Mouse (Mus musculus): ENCODE data around the gene Med20. TPM values are rescaled to one million over a fixed set of nuclear protein-coding genes. Genes with fewer than 3 reads are reported as not detected.
"Not testable (repeated sequence)": the region's sequence is repeated elsewhere in the genome, so short reads cannot be mapped to it uniquely, and the experiment has no call there.

The Med20 gene
- polyA plus RNA-seq, 1 experiment: 10.7 TPM

DNA sequence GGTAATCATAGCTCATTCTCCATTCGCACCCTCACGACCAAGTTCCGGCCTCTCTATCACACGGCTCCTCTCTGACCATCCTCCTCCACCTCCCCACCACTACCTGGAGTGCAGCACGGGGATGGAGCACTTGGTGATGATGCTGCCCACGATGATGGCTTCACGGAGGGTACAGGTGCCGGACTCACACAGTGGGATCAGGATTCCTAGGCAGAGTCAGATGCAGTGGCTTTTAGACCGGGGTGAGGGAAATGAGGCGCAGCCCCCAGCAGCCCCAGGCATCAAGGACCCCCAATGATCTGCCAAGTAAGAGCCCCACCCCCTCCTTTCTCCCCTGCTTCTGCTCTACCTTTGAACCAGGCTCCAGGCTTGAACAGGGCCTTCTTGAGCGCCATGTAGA is 9.1 kb upstream of the Med20 start:
- H3K4me3 ChIP-seq (ENCODE audit: insufficient read depth, low read depth, low read length): no peak overlapping the region
- H3K27ac ChIP-seq (replicated peaks; ENCODE audit: low read depth, low read length): no peak overlapping the region
- H3K4me1 ChIP-seq (ENCODE audit: control insufficient read depth, insufficient read depth, insufficient read length, low read length): peaks cover under 1% of the 10 kb centered on the region; the same call in 1 of the 2 replicates

- H3K4me3 ChIP-seq (ENCODE audit: insufficient read depth, low read depth, low read length): no peak overlapping the region
Measured at GRCm38 (mm10) chr17:47606220-47606619, 5.2 kb upstream of the Med20 start.

GRCm38 (mm10) chr17:47609182-47609581 is 2.2 kb upstream of the Med20 start:
- Histone ChIP-seq H3K4me3 (ENCODE audit: insufficient read depth, low read depth, low read length) (0 out of 2 replicates have a peak overlapping the region, but pooled peaks have one; percentile 2), H3K4me1 (ENCODE audit: control insufficient read depth, insufficient read depth, insufficient read length, low read length) (peaks cover 11% of the 10 kb centered on the region), H3K27ac (replicated peaks; ENCODE audit: low read depth, low read length) (no peak overlapping the region)

More at GRCm38 (mm10) chr17:47606220-47606619, 5.2 kb upstream of the Med20 start:
- H3K27ac ChIP-seq (replicated peaks; ENCODE audit: low read depth, low read length): no peak overlapping the region
- H3K4me1 ChIP-seq (ENCODE audit: control insufficient read depth, insufficient read depth, insufficient read length, low read length): peaks cover 3% of the 10 kb centered on the region; the same call in 1 of the 2 replicates

GRCm38 (mm10) chr17:47611661-47611982 is 240 bp downstream of the Med20 start:
- Histone ChIP-seq H3K4me3 (ENCODE audit: insufficient read depth, low read depth, low read length) (peak overlapping the region; percentile 88), H3K4me1 (ENCODE audit: control insufficient read depth, insufficient read depth, insufficient read length, low read length) (peaks cover 11% of the 10 kb centered on the region), H3K27ac (replicated peaks; ENCODE audit: low read depth, low read length) (peak overlapping the region; percentile 87)

- Histone ChIP-seq H3K4me1 (ENCODE audit: control insufficient read depth, insufficient read depth, insufficient read length, low read length) (peaks cover 11% of the 10 kb centered on the region), H3K27ac (replicated peaks; ENCODE audit: low read depth, low read length) (no peak overlapping the region), H3K4me3 (ENCODE audit: insufficient read depth, low read depth, low read length) (no peak overlapping the region)
Measured at GRCm38 (mm10) chr17:47614018-47614417, 2.6 kb downstream of the Med20 start.

GRCm38 (mm10) chr17:47616119-47616518 is 4.7 kb downstream of the Med20 start:
- H3K4me3 ChIP-seq (ENCODE audit: insufficient read depth, low read depth, low read length): no peak overlapping the region
- H3K27ac ChIP-seq (replicated peaks; ENCODE audit: low read depth, low read length): no peak overlapping the region
- peaks cover 9% of the 10 kb centered on the region for H3K4me1 ChIP-seq (ENCODE audit: control insufficient read depth, insufficient read depth, insufficient read length, low read length)

- no peak overlapping the region for H3K4me3 ChIP-seq (ENCODE audit: insufficient read depth, low read depth, low read length)
- peaks cover 9% of the 10 kb centered on the region for H3K4me1 ChIP-seq (ENCODE audit: control insufficient read depth, insufficient read depth, insufficient read length, low read length)
- H3K27ac ChIP-seq (replicated peaks; ENCODE audit: low read depth, low read length): no peak overlapping the region
Measured at GRCm38 (mm10) chr17:47616652-47617051, 5.3 kb downstream of the Med20 start.

- peaks cover 2% of the 10 kb centered on the region; the same call in 1 of the 2 replicates for H3K4me1 ChIP-seq (ENCODE audit: control insufficient read depth, insufficient read depth, insufficient read length, low read length)
- H3K4me3 ChIP-seq (ENCODE audit: insufficient read depth, low read depth, low read length): no peak overlapping the region
- no peak overlapping the region for H3K27ac ChIP-seq (replicated peaks; ENCODE audit: low read depth, low read length)
Measured at GRCm38 (mm10) chr17:47617605-47618307, 6.4 kb downstream of the Med20 start.

- no peak overlapping the region for H3K4me3 ChIP-seq (ENCODE audit: insufficient read depth, low read depth, low read length)
- no peaks in the 10 kb centered on the region for H3K4me1 ChIP-seq (ENCODE audit: control insufficient read depth, insufficient read depth, insufficient read length, low read length)
- no peak overlapping the region for H3K27ac ChIP-seq (replicated peaks; ENCODE audit: low read depth, low read length)
Measured at GRCm38 (mm10) chr17:47618556-47619311, 7.4 kb downstream of the Med20 start.

DNA sequence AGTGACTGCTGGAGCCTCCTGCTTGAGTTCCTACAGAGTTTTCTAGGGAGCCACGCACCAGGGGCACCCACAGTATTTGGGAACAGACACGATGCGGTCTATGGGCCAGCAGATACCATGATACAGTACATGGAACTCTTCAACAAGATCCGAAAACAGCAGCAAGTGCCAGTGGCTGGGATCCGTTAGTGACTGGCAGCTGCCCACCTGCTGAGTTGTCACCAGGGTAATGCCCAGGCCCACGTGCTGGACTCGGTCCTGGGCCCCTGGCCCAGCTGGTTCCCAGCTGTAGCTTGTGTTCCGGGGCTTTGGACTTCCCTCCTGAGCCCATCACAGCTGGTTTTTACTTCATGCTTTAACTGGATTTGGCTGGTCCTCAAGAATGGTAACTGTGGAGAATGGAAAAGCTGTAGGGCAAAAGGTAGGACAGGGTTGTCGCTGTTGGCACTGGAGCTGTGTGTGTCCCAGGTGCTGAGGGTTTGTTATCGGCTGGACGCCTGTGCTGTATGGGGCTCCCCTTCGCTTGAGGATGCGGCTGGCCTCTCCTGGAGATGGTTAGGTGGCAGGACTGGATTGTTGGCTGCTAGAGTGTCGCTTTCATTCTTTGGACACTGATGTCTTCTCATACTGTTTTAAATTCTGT is 11.7 kb downstream of the Med20 start:
- no peaks in the 10 kb centered on the region for H3K4me1 ChIP-seq (ENCODE audit: control insufficient read depth, insufficient read depth, insufficient read length, low read length)
- H3K27ac ChIP-seq (replicated peaks; ENCODE audit: low read depth, low read length): no peak overlapping the region
- H3K4me3 ChIP-seq (ENCODE audit: insufficient read depth, low read depth, low read length): no peak overlapping the region

DNA sequence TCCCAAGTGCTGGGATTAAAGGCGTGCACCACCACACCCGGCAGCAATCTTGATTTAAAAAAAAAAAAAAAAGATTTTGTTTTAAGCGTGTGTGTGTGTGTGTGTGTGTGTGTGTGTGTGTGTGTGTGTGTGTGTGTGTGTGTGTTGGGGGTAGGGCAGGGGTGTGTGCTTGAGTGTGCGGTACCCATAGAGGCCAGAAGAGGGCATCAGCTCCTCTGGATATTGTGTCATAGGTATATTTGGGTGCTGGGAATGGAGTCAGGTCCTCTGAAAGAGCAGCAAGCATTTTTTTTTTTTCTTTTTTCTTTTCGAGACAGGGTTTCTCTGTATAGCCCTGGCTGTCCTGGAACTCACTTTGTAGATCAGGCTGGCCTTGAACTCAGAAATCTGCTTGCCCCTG is 13.2 kb downstream of the Med20 start:
- not testable (repeated sequence) for H3K4me3 ChIP-seq (ENCODE audit: insufficient read depth, low read depth, low read length); H3K4me1 ChIP-seq (ENCODE audit: control insufficient read depth, insufficient read depth, insufficient read length, low read length); H3K27ac ChIP-seq (replicated peaks; ENCODE audit: low read depth, low read length)

DNA sequence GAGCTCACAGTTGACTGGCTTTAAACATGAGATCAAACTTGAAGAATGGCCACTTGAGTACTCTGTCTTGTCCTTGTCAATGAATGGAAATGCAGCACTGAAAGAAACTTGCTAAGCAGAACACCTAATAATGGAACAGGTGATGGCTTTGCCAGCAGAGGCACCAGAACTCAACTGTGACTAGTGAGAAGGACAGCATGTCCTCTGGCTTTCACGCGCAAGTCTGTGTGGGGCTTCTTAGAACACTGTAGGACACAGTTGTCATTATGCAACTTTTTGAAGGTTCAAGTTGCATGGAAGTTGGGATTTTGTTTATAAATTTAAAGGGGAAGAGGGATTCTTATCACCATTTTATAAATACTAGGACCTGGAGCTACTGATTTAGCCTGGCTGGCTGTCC is 13.7 kb downstream of the Med20 start:
- no peak overlapping the region for H3K27ac ChIP-seq (replicated peaks; ENCODE audit: low read depth, low read length)
- H3K4me3 ChIP-seq (ENCODE audit: insufficient read depth, low read depth, low read length): no peak overlapping the region
- no peaks in the 10 kb centered on the region for H3K4me1 ChIP-seq (ENCODE audit: control insufficient read depth, insufficient read depth, insufficient read length, low read length)

DNA sequence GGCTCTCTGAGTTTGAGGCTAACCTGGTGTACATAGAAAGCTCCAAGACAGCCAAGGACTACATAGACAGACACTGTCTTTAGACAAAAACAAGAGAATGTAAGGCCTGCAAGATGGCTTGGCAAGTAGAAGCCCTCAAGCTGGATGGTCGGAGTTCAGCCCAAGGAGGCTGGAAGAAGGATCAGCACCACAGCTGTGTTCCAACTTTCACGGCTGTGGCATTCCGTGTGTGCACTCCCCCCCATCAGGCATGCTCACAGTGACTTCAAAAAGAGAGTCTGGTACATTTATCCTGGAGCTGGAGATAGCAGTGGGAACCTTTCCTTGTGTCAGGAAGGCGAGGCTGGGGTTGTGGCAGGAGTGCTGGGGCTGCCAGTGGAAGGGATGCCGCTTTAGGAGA is 14.6 kb downstream of the Med20 start:
- H3K4me1 ChIP-seq (ENCODE audit: control insufficient read depth, insufficient read depth, insufficient read length, low read length): peaks cover 3% of the 10 kb centered on the region; the same call in 1 of the 2 replicates
- H3K27ac ChIP-seq (replicated peaks; ENCODE audit: low read depth, low read length): no peak overlapping the region
- H3K4me3 ChIP-seq (ENCODE audit: insufficient read depth, low read depth, low read length): no peak overlapping the region

GRCm38 (mm10) chr17:47627791-47628190 is 16.4 kb downstream of the Med20 start:
- no peak overlapping the region for H3K4me3 ChIP-seq (ENCODE audit: insufficient read depth, low read depth, low read length)
- peaks cover 3% of the 10 kb centered on the region; the same call in 1 of the 2 replicates for H3K4me1 ChIP-seq (ENCODE audit: control insufficient read depth, insufficient read depth, insufficient read length, low read length)
- H3K27ac ChIP-seq (replicated peaks; ENCODE audit: low read depth, low read length): no peak overlapping the region

DNA sequence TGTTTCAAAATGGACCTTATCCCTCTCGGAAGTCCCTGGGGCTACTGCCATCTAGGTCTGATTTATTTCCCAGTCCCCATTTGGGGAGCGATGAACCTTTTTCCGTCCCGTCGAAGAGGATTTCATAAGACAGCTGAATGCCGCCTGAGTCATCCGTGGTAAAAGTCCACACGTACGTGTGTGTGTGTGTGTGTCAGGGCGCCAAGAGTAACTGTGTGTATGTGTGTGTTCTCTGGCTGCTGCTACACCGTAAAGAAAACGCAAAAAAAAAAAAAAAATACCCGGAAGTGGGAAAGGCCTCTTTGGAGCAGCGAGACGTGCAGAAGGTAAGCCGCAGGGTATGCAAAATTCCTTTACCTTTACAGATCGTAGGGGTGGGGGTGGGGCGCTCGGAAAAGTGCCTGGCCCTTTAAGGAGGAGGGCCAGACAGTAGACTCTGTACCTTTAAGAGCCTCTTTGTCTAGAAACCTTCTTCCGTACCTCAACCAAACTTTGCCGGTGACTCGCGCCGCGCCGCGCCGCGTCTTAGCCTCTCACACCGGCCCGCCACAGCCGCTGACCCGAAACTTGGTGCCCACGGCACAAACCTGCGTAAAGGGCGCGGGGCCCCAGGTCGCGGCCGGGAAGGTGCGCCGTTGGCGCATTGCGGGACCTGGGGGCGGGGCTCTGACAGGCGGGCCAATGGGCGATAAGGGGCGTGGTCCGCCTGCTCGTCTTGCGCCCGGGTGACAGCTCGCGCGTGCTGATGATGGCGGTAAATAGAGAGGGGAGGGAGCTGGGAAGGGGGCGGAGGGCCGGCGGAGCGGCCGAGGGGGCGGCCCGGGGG is 17.7 kb downstream of the Med20 start:
- Histone ChIP-seq H3K4me1 (ENCODE audit: control insufficient read depth, insufficient read depth, insufficient read length, low read length) (peaks cover 3% of the 10 kb centered on the region; the same call in 1 of the 2 replicates), H3K27ac (replicated peaks; ENCODE audit: low read depth, low read length) (peak overlapping the region; percentile 77), H3K4me3 (ENCODE audit: insufficient read depth, low read depth, low read length) (peak overlapping the region; percentile 99)
